Mouse (Mus musculus): ENCODE results near the gene Rnf113a2. TPM values are rescaled to one million over a fixed set of nuclear protein-coding genes. Genes with fewer than 3 reads are reported as not detected.

Rnf113a2 gene
- total and polyA plus RNA-seq, 3 experiments = 0.10 to 0.15 TPM; not detected in 1

DNA sequence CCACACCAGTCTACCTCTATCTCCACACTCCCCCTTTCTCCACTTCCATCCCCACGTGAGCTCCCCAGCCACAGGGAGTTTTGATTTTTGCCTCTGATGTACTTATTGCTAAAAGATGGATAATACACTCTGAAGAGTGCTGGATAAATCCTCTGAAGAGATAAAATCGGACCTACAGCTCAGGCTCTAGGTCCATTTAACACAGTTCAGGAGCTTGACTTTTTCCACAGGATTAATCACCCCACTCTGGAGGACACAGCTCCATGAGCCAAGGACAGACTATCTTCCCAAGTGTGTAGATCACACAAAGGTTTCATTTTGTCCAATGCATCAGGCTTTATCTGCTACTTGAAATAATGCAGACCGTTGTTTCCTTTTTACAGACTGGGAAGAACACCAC is 16.9 kb upstream of the Rnf113a2 start:
- TF ChIP-seq ELF1 (IDR thresholded peaks at IDR 0.05; ENCODE audit: low read depth, low read length) (no peak), MAX (IDR thresholded peaks at IDR 0.05; ENCODE audit: low read length) (no peak), MEF2A (IDR thresholded peaks at IDR 0.05; ENCODE audit: extremely low read depth, insufficient replicate concordance, low read depth, low read length, poor library complexity, severe bottlenecking) (no peak)
- no peak overlapping the region for H3K27ac ChIP-seq (ENCODE audit: control insufficient read depth, low read depth, low read length)
- no peaks in the 10 kb centered on the region for H3K9me3 ChIP-seq (replicated peaks; ENCODE audit: insufficient read depth, low read length)
- H3K4me3 ChIP-seq (ENCODE audit: control insufficient read depth in 1 of 2, insufficient read depth in 1 of 2, low read depth in 2 of 2, low read length in 2 of 2) = no peak overlapping the region
- no peak for DNase-seq (ENCODE audit: low read depth, low spot score)
- H3K36me3 ChIP-seq (ENCODE audit: control insufficient read depth in 1 of 2, insufficient read depth in 2 of 2, low read length in 2 of 2) = peaks cover 0 to 21% of the 10 kb centered on the region in 2 experiments; a peak in 3 of 4 replicates
- no peak overlapping the region for H3K9ac ChIP-seq (ENCODE audit: control insufficient read depth, low read depth, low read length, poor library complexity, severe bottlenecking)
- H3K27me3 ChIP-seq (ENCODE audit: control insufficient read depth in 1 of 2, insufficient read depth in 2 of 2, low read length in 2 of 2) = no peaks in the 10 kb centered on the region
- H3K79me2 ChIP-seq (ENCODE audit: control insufficient read depth, insufficient read depth, low read length, poor library complexity) = no peaks in the 10 kb centered on the region
- peaks cover 9 to 19% of the 10 kb centered on the region in 2 experiments for H3K4me1 ChIP-seq (ENCODE audit: control insufficient read depth in 1 of 2, insufficient read depth in 2 of 2, low read length in 2 of 2)

DNA sequence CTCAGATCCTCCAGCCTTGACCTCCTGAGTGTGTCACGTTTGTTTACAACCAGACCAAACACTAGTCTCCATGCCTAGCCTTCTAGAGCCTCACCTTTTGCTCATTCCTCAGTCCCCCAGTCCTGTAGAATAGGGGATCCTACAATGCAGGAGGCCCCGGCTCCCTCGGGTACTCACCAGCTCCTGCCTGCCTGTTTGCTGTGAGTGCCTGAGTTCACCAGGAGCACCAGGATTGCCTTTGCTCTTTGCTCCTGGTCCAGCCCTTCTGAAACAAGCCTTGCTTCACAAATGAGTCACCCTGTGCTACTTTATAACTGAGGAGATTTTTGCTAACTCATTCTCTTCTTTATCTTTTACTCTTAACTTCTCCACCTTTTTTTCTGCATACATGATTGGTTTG is 16.3 kb upstream of the Rnf113a2 start:
- Histone ChIP-seq H3K27me3 (ENCODE audit: control insufficient read depth in 1 of 2, insufficient read depth in 2 of 2, low read length in 2 of 2) (no peaks in the 10 kb centered on the region), H3K36me3 (ENCODE audit: control insufficient read depth in 1 of 2, insufficient read depth in 2 of 2, low read length in 2 of 2) (peaks cover 0 to 26% of the 10 kb centered on the region in 2 experiments; a peak in 3 of 4 replicates), H3K4me1 (ENCODE audit: control insufficient read depth in 1 of 2, insufficient read depth in 2 of 2, low read length in 2 of 2) (peaks cover 9 to 19% of the 10 kb centered on the region in 2 experiments), H3K9me3 (replicated peaks; ENCODE audit: insufficient read depth, low read length) (no peaks in the 10 kb centered on the region), H3K9ac (ENCODE audit: control insufficient read depth, low read depth, low read length, poor library complexity, severe bottlenecking) (no peak overlapping the region), H3K27ac (ENCODE audit: control insufficient read depth, low read depth, low read length) (peak overlapping the region; percentile 39; the same call in 1 of the 2 replicates), H3K4me3 (ENCODE audit: control insufficient read depth in 1 of 2, insufficient read depth in 1 of 2, low read depth in 2 of 2, low read length in 2 of 2) (no peak overlapping the region), H3K79me2 (ENCODE audit: control insufficient read depth, insufficient read depth, low read length, poor library complexity) (no peaks in the 10 kb centered on the region)
- peak; percentile 59 for DNase-seq (ENCODE audit: low read depth, low spot score)
- TF ChIP-seq GATA1 (IDR thresholded peaks at IDR 0.05; ENCODE audit: low read depth, low read length) (0 out of 2 replicates have a peak, but pooled peaks have one; percentile 6), EP300 (IDR thresholded peaks at IDR 0.05; ENCODE audit: low read depth in 1 of 2, low read length in 2 of 2) (peak in 1 of 2 experiments; percentile 37; a peak in 1 of 4 replicates), UBTF (IDR thresholded peaks at IDR 0.05; ENCODE audit: borderline replicate concordance, insufficient read depth, low read depth, low read length) (no peak), GABPA (IDR thresholded peaks at IDR 0.05; ENCODE audit: low read depth, low read length) (no peak), MAX (IDR thresholded peaks at IDR 0.05; ENCODE audit: low read length) (no peak)

DNA sequence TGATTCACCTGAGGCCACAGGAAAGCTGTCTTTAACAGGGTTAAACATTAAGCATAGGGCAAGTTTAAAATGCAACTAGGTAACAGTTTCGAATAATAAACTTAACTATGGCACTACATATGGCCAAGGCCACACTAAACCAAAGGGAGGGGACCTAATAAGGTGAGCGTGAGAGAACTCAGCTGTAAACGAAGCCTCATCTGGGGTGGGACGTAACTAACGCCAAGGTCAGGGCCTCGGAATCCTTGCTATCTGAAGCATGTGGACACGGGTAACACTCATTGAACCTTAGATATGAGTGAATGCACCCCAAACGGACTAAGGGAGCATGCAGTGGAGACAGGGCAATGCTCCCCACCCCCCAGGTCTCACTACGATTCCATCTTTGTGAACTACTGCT is 14.1 kb upstream of the Rnf113a2 start:
- DNase-seq (ENCODE audit: low read depth, low spot score) = no peak
- H3K9ac ChIP-seq (ENCODE audit: control insufficient read depth, low read depth, low read length, poor library complexity, severe bottlenecking) = no peak overlapping the region
- no peak overlapping the region for H3K4me3 ChIP-seq (ENCODE audit: control insufficient read depth in 1 of 2, insufficient read depth in 1 of 2, low read depth in 2 of 2, low read length in 2 of 2)
- no peak overlapping the region for H3K27ac ChIP-seq (ENCODE audit: control insufficient read depth, low read depth, low read length)
- peaks cover 15 to 19% of the 10 kb centered on the region in 2 experiments for H3K4me1 ChIP-seq (ENCODE audit: control insufficient read depth in 1 of 2, insufficient read depth in 2 of 2, low read length in 2 of 2)
- no peaks in the 10 kb centered on the region for H3K79me2 ChIP-seq (ENCODE audit: control insufficient read depth, insufficient read depth, low read length, poor library complexity)
- peaks cover 0 to 24% of the 10 kb centered on the region in 2 experiments; a peak in 3 of 4 replicates for H3K36me3 ChIP-seq (ENCODE audit: control insufficient read depth in 1 of 2, insufficient read depth in 2 of 2, low read length in 2 of 2)
- no peaks in the 10 kb centered on the region for H3K9me3 ChIP-seq (replicated peaks; ENCODE audit: insufficient read depth, low read length)
- TF ChIP-seq CTCF (IDR thresholded peaks at IDR 0.05 in 2 of 3, conservative IDR thresholded peaks at IDR 0.05 in 1 of 3; ENCODE audit: control insufficient read depth in 1 of 3, insufficient read depth in 1 of 3, low read depth in 2 of 3, low read length in 3 of 3, poor library complexity in 1 of 3, severe bottlenecking in 1 of 3) (no peak), GABPA (IDR thresholded peaks at IDR 0.05; ENCODE audit: low read depth, low read length) (no peak), TAL1 (IDR thresholded peaks at IDR 0.05; ENCODE audit: low read length) (no peak), MAX (IDR thresholded peaks at IDR 0.05; ENCODE audit: low read length) (no peak), ELF1 (IDR thresholded peaks at IDR 0.05; ENCODE audit: low read depth, low read length) (no peak), MYB (IDR thresholded peaks at IDR 0.05; ENCODE audit: low read depth, low read length) (no peak), E2F4 (IDR thresholded peaks at IDR 0.05; ENCODE audit: borderline replicate concordance, low read depth, low read length) (no peak), POLR2AphosphoS5 (IDR thresholded peaks at IDR 0.05; ENCODE audit: borderline replicate concordance, low read depth, low read length) (no peak), POLR2A (IDR thresholded peaks at IDR 0.05; ENCODE audit: control insufficient read depth in 1 of 2, insufficient read depth in 1 of 2, low read depth in 1 of 2, low read length in 2 of 2, poor library complexity in 1 of 2) (no peak)
- H3K27me3 ChIP-seq (ENCODE audit: control insufficient read depth in 1 of 2, insufficient read depth in 2 of 2, low read length in 2 of 2) = no peaks in the 10 kb centered on the region

Data from MEL (cell line).